Mouse (Mus musculus): ENCODE results near the gene Sit1.

The Sit1 gene

GRCm38 (mm10) chr4:43483535-43484091, at the start of gene Sit1:
TSS of gene Sit1 (minus strand) at chr4:43483734.
- no peak for DNase-seq (ENCODE audit: low spot score in 2 of 2)

GRCm38 (mm10) chr4:43533270-43533669, 49.7 kb upstream of the Sit1 start:
- DNase-seq (ENCODE audit: low spot score in 2 of 2) = no peak

- peak; percentile 55 to 77 for DNase-seq (ENCODE audit: low spot score in 2 of 2)
Observed at GRCm38 (mm10) chr4:43530581-43530980, 47.0 kb upstream of the Sit1 start.

- no peak for DNase-seq (ENCODE audit: low spot score in 2 of 2)
Observed at GRCm38 (mm10) chr4:43530081-43530501, 46.6 kb upstream of the Sit1 start.

- DNase-seq (ENCODE audit: low spot score in 2 of 2) = no peak
Observed at GRCm38 (mm10) chr4:43528487-43528886, 45.0 kb upstream of the Sit1 start.

- no peak for DNase-seq (ENCODE audit: low spot score in 2 of 2)
Observed at GRCm38 (mm10) chr4:43527880-43528279, 44.3 kb upstream of the Sit1 start.

GRCm38 (mm10) chr4:43519956-43520355, 36.4 kb upstream of the Sit1 start:
- peak; percentile 66 to 84 for DNase-seq (ENCODE audit: low spot score in 2 of 2)

GRCm38 (mm10) chr4:43519551-43519950, 36.0 kb upstream of the Sit1 start:
- DNase-seq (ENCODE audit: low spot score in 2 of 2) = no peak

- DNase-seq (ENCODE audit: low spot score in 2 of 2) = no peak
Observed at GRCm38 (mm10) chr4:43515764-43516708, 32.5 kb upstream of the Sit1 start.

GRCm38 (mm10) chr4:43513791-43514190, 30.3 kb upstream of the Sit1 start:
- no peak for DNase-seq (ENCODE audit: low spot score in 2 of 2)

GRCm38 (mm10) chr4:43513300-43513699, 29.8 kb upstream of the Sit1 start:
- no peak for DNase-seq (ENCODE audit: low spot score in 2 of 2)

- no peak for DNase-seq (ENCODE audit: low spot score in 2 of 2)
Observed at GRCm38 (mm10) chr4:43512653-43513052, 29.1 kb upstream of the Sit1 start.

GRCm38 (mm10) chr4:43511675-43512454, 28.3 kb upstream of the Sit1 start:
- DNase-seq (ENCODE audit: low spot score in 2 of 2) = no peak

GRCm38 (mm10) chr4:43509109-43509508, 25.6 kb upstream of the Sit1 start:
- DNase-seq (ENCODE audit: low spot score in 2 of 2) = no peak

- peak in 1 of 2 experiments; percentile 36 for DNase-seq (ENCODE audit: low spot score in 2 of 2)
Observed at GRCm38 (mm10) chr4:43508666-43508997, 25.1 kb upstream of the Sit1 start.

GRCm38 (mm10) chr4:43507938-43508665, 24.6 kb upstream of the Sit1 start:
- no peak for DNase-seq (ENCODE audit: low spot score in 2 of 2)

GRCm38 (mm10) chr4:43506536-43507185, 23.1 kb upstream of the Sit1 start, which contains the start of gene Car9:
TSS of gene Car9 (plus strand) at chr4:43506966.
- DNase-seq (ENCODE audit: low spot score in 2 of 2) = no peak

GRCm38 (mm10) chr4:43506074-43506473, 22.5 kb upstream of the Sit1 start:
- no peak for DNase-seq (ENCODE audit: low spot score in 2 of 2)

GRCm38 (mm10) chr4:43504269-43504668, 20.7 kb upstream of the Sit1 start:
- DNase-seq (ENCODE audit: low spot score in 2 of 2) = no peak

- DNase-seq (ENCODE audit: low spot score in 2 of 2) = no peak
Observed at GRCm38 (mm10) chr4:43503506-43503905, 20.0 kb upstream of the Sit1 start.

GRCm38 (mm10) chr4:43503041-43503440, 19.5 kb upstream of the Sit1 start:
- DNase-seq (ENCODE audit: low spot score in 2 of 2) = no peak

All from spleen, postnatal 14 days (tissue).